Mouse (Mus musculus) heart, adult 2 months (tissue): ENCODE results near the gene Gm49721. TPM values are rescaled to one million over a fixed set of nuclear protein-coding genes. Genes with fewer than 3 reads are reported as not detected.

Experiments used
- polyA plus RNA-seq: library from polyadenylated mRNA; depleted of rRNA; stranded (reverse); fragments of >200 nt; gene quantifications from 2 replicates; pipeline ENCODE4 v1.2.3, GENCODE M21; 2012; rRNA removed
- total RNA-seq, 2 experiments: library from RNA; stranded (reverse); gene quantifications; 2 replicates each; pipeline ENCODE4 v1.2.3; 2021

Gm49721 gene
- total and polyA plus RNA-seq, 3 experiments: not detected

Other genes starting within 250 kb of the Gm49721 start
- 10 to 100 TPM; 33.4 to 35.7 TPM for gene Ezr, start 196.1 kb upstream of the Gm49721 start, total RNA-seq
- gene Ezr, start 196.1 kb upstream of the Gm49721 start, polyA plus RNA-seq: 24.2 TPM in 2 replicates
- gene Rsph3b, start 30.2 kb upstream of the Gm49721 start, total RNA-seq: 10 to 100 TPM; 47.1 to 56.9 TPM
- 38.0 and 39.5 TPM in 2 replicates for gene Rsph3b, start 30.2 kb upstream of the Gm49721 start, polyA plus RNA-seq
- 1 to 10 TPM; 8.1 to 8.6 TPM for gene Tagap1, start 17.7 kb upstream of the Gm49721 start, total RNA-seq
- 10.2 and 13.9 TPM in 2 replicates for gene Tagap1, start 17.7 kb upstream of the Gm49721 start, polyA plus RNA-seq
- 100 to 1,000 TPM; 163 to 196 TPM for gene Rnaset2b, start 8.3 kb upstream of the Gm49721 start, total RNA-seq
- 166 and 246 TPM in 2 replicates for gene Rnaset2b, start 8.3 kb upstream of the Gm49721 start, polyA plus RNA-seq
- not detected for gene Gm1604a, start 46.7 kb downstream of the Gm49721 start, total RNA-seq
- gene Gm1604a, start 46.7 kb downstream of the Gm49721 start, polyA plus RNA-seq: not detected in 2 replicates
- gene Rps6ka2, start 191.2 kb downstream of the Gm49721 start, total RNA-seq: 10 to 100 TPM; 33.6 to 33.7 TPM
- gene Rps6ka2, start 191.2 kb downstream of the Gm49721 start, polyA plus RNA-seq: 26.4 and 45.6 TPM in 2 replicates